Mouse (Mus musculus) liver, postnatal 0 days (tissue): Measurements from ENCODE around the gene Wnt7b.
A peak's percentile ranks its signal among the peaks of the same experiment; 100 is the strongest.

ENCODE experiments used
- CTCF ChIP-seq: sonication (generic); IDR thresholded peaks from 2 replicates; pipeline ENCODE4 v1.5.1; 2016; ENCODE audit warnings: antibody characterized with exemption, low read depth
- EP300 ChIP-seq: IDR thresholded peaks from 2 replicates; pipeline ENCODE4 v1.6.1; 2016; ENCODE audit warnings: antibody characterized with exemption, low read depth, mild to moderate bottlenecking

- TF ChIP-seq EP300 (no peak), CTCF (peak; percentile 92)
These were observed 17.0 kb upstream of the Wnt7b start for GRCm38 (mm10) chr15:85598984-85599886.
